Mouse (Mus musculus): ENCODE results near the gene Gdf9.
A peak's percentile ranks its signal among the peaks of the same experiment; 100 is the strongest.

Gdf9 gene

DNA sequence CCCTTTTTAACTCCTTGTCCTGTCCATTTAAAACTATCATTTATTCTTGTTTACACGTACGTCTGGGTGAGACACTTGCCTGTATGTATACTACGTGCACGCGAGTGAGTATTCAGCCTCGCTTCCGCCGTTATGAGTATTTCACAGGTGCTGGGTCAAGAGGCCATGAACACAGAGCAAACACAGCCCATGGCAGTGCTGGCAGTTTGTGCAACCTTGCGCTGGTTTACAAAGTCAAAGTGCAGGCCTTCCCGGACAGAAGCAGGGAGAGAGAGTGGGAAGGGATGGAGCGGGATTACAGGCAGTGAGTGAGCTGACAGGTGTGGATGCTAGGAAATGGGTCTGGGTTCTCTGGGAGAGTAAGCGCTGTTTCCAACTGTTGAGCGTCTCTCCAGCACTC, 15.4 kb downstream of the Gdf9 start:
- DNase-seq = peak; percentile 47

DNA sequence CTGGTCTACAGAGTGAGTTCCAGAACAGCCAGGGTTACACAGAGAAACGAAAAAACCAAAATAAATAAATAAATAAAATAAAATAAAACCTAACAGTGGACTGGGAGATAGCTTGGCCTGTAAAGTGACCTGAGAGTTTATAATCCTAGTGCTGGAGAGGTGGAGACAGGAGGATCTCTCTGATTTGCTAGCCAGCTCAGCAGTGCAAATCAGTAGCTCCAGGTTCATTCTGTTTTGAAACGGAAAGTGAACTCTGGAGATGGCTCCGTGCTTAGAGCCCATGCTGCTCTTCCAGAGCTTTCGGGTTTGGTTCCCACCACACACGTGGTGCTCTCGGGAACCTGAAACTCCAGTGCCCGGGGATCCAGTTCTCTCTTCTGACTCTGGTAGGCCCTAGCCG, 17.2 kb downstream of the Gdf9 start:
- no peak for DNase-seq

DNA sequence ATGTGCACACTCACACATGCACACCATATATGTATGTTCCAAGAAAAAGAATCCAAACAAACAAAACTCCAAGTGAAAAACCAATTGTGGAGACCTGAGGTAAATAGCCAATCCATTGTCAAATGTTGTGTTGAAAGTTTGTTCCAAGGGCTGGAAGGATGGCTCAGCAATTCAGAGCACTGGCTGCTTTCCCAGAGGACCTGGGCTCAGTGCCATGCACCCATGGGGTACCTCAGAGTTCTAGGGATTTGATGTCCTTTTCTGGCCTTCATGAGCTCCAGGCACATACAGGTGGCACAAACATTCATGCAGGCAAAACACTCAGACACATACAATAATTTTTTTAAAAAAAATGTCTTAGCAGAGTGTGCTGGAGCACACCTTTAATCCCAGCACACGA, 17.7 kb downstream of the Gdf9 start:
- DNase-seq = no peak

- no peak for DNase-seq
Measured at GRCm38 (mm10) chr11:53450070-53450705, 19.4 kb downstream of the Gdf9 start.

- no peak for DNase-seq
Measured at GRCm38 (mm10) chr11:53451361-53451760, 20.5 kb downstream of the Gdf9 start.

GRCm38 (mm10) chr11:53452396-53452795, 21.6 kb downstream of the Gdf9 start:
- DNase-seq = no peak

- no peak for DNase-seq
Measured at GRCm38 (mm10) chr11:53453031-53453430, 22.2 kb downstream of the Gdf9 start.

GRCm38 (mm10) chr11:53456474-53457371, 25.9 kb downstream of the Gdf9 start, which contains the start of the genes Gm10447 and Shroom1:
Gene Gm10447, minus strand, starts transcription at chr11:53457110.
Gene Shroom1, plus strand, starts transcription at chr11:53457205.
- peak; percentile 65 for DNase-seq

DNA sequence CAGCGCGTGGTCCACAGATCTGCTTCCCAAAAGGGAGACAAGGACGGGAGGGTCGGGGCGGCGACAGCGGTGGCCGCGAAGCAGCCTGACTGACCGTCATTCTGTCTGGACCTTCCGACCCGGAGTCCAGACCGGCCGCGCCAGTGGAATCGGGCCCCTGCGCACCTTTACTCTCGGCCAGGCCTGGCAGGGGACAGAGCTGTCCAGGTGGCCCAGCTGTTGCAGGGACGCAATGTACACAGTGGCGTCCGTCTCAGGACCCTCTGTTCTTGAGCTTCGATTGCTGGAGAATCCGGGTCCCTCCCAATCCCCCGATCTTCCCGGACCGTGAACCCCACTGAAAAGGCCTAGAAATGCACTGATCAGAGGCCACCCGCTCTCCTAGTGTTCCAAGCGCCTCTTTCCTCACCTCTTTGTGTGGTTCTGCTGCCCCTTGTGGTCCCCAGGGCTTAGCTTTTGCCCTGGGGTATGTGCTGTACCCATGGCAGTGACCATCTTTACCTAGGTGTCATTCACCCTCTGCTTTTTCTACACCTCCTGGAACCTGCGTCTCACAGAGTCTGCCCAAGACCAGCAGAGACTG, 26.6 kb downstream of the Gdf9 start:
- DNase-seq = peak; percentile 16

GRCm38 (mm10) chr11:53458996-53459395, 28.2 kb downstream of the Gdf9 start:
- DNase-seq = no peak

- DNase-seq = no peak
Measured at GRCm38 (mm10) chr11:53460192-53460591, 29.4 kb downstream of the Gdf9 start.

- DNase-seq = peak; percentile 49
Measured at GRCm38 (mm10) chr11:53461727-53462126, 30.9 kb downstream of the Gdf9 start.

- peak; percentile 14 for DNase-seq
Measured at GRCm38 (mm10) chr11:53463551-53464424, 33.0 kb downstream of the Gdf9 start.

GRCm38 (mm10) chr11:53466231-53466971, 35.6 kb downstream of the Gdf9 start:
- DNase-seq = peak; percentile 81

GRCm38 (mm10) chr11:53469294-53469967, 38.6 kb downstream of the Gdf9 start:
- DNase-seq = no peak

- DNase-seq = peak; percentile 90
Measured at GRCm38 (mm10) chr11:53469968-53470695, 39.3 kb downstream of the Gdf9 start, which contains the start of gene Gm9837. Gene Gm9837, minus strand, starts transcription at chr11:53470479.

- no peak for DNase-seq
Measured at GRCm38 (mm10) chr11:53472709-53473108, 41.9 kb downstream of the Gdf9 start.

DNA sequence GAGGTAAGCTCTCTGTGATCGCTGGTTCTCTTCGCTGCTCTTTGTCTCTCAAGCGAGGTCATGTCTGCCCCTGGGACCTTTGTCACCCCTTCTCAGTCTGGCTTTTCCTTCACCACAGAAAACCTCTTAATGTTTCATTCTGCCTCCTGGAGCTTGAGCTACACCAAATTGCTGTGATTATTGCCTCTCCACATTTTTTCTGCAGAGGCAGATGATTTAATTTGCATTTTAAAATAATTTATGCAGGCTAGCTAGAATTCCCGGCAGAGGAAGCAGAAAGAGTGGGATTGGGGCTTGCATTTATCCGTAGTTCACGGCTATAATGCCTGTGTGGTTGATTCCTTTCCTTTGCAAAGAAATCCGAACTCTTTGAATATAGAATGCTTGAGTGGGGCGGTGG, 44.8 kb downstream of the Gdf9 start:
- no peak for DNase-seq

DNA sequence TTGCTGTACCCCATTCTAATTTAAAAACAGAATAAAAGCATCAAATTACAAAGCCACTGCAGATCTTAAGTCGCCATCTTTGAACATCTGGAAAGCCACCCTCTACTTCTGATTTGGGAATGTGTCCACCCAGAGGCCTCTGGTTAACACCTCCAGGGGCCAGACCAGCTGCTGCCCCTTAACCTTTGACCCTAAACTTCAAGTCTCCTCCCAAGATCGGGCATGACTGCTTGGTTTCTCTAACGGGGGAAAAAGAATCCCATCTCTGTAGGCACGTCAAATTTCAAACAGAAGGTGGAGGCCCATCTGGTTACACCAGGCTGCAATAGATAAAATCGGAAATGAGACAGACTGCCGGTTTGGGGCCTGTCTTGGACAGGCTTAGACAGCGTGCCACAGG, 47.0 kb downstream of the Gdf9 start:
- DNase-seq = no peak

GRCm38 (mm10) chr11:53478383-53479170, 47.8 kb downstream of the Gdf9 start:
- DNase-seq = peak; percentile 48

All from liver (tissue).